Mouse (Mus musculus) splenic B cell, adult 2 months (primary cell): Measurements from ENCODE around the gene Cpt1b.
"Not testable (repeated sequence)": the region's sequence is repeated elsewhere in the genome, so short reads cannot be mapped to it uniquely, and the experiment has no call there.

ENCODE experiments used
- DNase-seq: peaks from one replicate; pipeline ENCODE4 v3.0.0-alpha.2; 2011; ENCODE audit warnings: low read depth, low spot score
- H3K27me3 ChIP-seq: 2 replicates; pipeline ENCODE4 v1.6.1; 2012; ENCODE audit warnings: mild to moderate bottlenecking, low read length, moderate library complexity, mixed read lengths; ENCODE audit not compliant: control insufficient read depth, poor library complexity, insufficient read depth, severe bottlenecking
- H3K36me3 ChIP-seq: 2 replicates; pipeline ENCODE4 v1.6.1; 2012; ENCODE audit warnings: mild to moderate bottlenecking, low read length, moderate library complexity, mixed read lengths; ENCODE audit not compliant: control insufficient read depth, poor library complexity, insufficient read depth, severe bottlenecking

Cpt1b gene

DNA sequence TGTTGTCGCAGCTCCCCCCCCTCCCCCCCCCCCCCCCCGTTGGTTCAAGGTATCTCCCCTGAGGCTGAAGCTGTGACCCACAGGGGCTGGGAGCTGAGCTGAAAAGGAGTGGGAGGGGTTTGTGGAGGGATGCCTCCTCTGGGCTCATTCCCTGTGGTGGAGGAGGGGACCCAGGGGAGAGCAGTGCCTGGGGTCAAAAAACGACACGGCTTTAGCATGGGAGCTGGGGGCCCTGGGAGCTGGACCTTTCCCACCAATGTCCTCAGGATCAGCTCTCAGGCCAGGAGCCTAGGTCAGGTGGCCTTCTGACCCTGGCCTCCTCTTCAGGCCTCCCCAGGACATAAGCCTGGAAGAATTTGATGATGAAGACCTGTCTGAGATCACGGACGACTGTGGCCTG, 29.2 kb upstream of the Cpt1b start:
- Histone ChIP-seq H3K27me3 (no peaks in the 10 kb centered on the region), H3K36me3 (no peaks in the 10 kb centered on the region)
- no peak for DNase-seq

DNA sequence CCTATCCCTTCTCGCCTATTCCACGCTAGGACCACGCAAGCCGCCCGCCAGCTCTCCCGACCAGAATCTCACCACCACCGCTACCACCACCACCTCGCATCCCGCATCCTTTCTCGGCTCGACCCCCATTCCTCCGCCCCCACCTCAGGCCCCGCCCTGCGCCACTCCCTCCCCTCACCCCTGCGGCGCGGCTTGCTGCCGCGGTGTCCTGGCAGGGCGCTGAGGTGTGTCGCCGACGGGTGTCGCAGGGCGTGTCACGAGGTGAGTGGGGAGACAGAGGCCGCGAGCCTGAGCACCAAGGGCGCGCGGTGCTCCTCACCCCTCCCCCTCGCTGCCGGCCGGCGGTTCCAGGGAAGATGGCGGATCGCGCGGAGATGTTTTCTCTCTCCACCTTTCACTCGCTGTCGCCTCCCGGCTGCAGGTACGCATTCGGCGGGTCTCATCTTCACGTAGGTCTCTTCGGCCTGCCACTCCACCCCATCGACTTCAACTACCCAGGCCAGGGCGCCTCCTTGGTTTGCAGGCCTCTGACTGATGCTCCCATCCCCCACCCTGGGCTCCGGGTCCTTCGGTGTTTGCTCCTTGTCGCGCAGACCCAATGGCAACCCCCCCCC, 28.3 kb upstream of the Cpt1b start, which contains the start of gene Mapk8ip2:
Mapk8ip2 (plus strand) TSS at position 49 of the 614 bp plus-strand sequence.
- no peaks in the 10 kb centered on the region for H3K27me3 ChIP-seq
- peak; percentile 37 for DNase-seq

DNA sequence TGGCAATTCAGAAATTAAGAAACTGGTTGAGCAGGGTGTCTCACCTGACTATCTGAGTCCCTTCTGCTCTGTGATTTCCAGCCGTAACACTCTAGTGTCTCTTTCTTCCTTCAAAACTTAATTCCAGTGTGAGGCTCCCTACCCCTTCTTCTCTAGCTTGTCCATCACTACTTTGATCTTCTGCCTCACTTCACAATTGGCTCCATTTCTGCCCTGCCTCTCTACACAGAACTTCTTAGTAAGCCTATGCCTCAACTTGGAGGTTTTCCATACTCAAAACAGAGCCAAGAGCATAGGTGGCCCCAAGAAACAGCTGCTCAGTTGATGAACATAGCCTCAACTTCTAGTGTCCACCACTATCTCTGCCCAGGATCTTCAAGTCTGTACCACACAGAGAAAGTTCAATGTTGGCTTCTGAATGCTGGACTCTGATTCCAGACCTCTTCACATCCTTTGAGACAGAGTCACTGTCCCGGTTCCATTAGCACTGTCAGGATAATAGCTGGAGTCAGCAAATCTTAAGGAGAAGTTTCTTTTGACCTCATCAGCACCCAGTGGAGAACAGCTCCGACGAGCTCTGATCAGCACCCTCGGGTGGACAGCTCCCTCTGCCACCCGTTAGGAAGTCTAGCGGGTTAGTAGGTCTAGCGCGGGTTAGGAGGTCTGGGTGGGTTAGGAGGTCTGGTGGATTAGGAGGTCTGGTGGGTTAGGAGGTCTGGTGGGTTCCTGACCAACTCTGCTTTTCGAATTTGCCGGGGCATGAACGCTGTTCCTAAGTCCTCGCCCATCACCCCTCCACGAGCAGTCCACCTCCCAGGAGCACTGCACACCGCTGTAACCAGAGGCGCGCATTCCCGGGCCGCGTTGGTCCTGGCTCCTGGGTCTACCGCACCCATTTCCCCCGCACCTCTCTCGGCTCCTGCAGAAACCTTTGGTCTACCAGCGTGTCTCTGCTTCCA, 27.5 kb upstream of the Cpt1b start:
- H3K36me3 ChIP-seq, result no peaks in the 10 kb centered on the region
- peak; percentile 67 for DNase-seq
- no peaks in the 10 kb centered on the region for H3K27me3 ChIP-seq

More for the DNA sequence above, 28.3 kb upstream of the Cpt1b start, which contains the start of gene Mapk8ip2:
- no peaks in the 10 kb centered on the region for H3K36me3 ChIP-seq

DNA sequence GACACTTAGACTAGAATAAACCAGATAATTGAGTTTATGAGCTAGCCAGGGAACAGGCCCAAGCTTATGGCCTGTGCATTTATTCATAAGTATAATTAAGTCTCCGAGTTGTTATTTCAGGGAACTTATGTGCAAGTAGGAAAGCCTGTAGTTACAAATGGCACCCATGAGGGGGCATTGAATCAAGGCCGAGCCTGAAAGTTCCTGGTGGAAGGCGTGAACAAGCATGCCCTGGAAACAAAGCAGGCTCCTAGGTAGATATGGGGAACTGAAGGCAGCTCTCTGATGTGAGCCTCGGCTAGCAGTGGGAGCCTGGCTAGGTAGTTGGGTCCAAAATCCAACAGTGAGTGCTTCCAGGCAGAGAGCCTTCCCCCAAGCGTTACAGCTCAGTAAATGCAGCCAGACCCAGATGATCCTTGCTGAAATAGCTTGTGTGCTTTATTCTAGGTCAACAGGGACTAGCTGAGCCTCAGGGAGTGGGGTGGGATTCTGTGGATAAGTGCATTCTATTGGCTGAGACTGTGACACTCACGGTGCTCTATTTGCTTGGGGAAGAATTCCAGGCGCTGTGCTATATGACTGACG, 16.9 kb upstream of the Cpt1b start:
- DNase-seq, result no peak
- H3K36me3 ChIP-seq, result no peaks in the 10 kb centered on the region
- H3K27me3 ChIP-seq, result no peaks in the 10 kb centered on the region

DNA sequence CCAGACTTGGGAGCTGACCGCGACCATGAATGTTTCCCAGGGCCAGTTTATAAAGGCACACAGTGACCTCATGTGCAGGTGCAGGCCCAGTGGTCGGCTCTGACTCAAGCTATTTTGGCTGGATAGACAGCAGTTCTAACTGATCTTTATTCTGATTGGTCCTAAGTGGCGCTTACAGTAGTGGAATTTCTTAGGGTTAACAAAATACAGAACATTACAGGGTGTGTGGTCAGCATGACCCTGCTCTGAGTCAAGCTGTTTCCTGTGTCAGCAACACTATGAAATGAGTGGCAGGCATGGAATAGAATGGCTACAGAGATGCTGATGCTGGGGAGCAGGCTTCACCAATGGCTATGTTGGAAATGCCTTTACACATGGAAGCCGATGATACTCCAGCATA, 10.2 kb upstream of the Cpt1b start:
- Histone ChIP-seq H3K36me3 (no peaks in the 10 kb centered on the region), H3K27me3 (no peaks in the 10 kb centered on the region)
- no peak for DNase-seq

DNA sequence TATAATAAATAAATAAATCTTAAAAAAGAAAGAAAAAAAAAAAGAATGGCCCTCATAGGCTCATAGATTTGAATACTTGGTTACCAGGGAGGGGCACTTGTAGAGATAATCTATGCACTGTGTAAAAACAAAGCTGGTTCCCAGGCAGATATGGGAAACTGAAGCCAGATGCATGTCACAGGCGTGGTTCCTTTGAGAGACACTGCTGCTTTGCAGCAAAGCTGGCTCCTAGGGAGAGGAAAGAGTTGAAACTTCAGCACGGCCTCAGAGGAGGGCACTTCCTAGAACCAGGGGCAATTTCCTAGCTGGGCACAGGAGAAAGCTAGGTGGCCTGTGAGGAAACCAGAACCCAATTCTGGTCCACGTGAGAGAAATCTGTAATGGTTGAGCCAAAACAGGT, 8.5 kb upstream of the Cpt1b start:
- Histone ChIP-seq H3K36me3 (no peaks in the 10 kb centered on the region), H3K27me3 (no peaks in the 10 kb centered on the region)
- no peak for DNase-seq

DNA sequence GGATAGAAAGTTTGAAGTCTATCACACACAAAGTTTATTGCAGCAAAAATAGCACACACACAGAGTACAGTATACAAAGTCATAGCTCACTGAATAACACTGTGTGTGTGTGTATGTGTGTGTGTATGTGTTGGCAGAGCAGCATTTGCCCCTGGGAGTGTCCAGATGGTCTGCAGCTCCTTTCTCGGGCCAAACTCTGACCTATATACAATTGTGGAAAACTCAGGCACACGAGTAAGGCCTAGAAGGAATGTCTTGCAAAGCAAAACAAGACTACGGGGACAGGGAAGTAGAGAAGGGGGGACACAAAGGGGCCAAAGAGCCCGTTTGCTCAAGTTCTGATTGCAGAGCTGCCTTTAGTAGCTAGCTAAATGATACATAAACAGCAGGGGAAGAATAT, 7.3 kb upstream of the Cpt1b start:
- no peak for DNase-seq
- Histone ChIP-seq H3K36me3 (no peaks in the 10 kb centered on the region; the same call in none of the 2 replicates), H3K27me3 (no peaks in the 10 kb centered on the region)

DNA sequence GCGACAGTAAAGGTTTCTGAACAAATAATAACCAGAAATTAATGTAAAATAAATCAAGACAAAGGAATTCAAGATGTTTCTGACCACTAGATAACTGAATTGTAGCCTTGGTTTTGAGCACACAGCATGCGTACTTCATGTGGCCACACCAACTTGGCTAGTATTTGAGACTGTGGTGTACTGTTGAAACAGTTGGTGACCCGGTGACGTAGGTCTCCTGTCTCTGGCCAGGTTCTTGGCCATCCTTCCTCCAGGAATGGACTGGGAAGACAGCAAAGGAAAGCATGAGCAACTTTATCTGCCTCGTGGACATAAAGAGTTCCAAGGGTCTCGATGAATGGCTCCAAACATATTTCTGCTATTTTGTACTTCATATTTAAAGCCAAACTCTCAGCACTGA, 6.1 kb upstream of the Cpt1b start:
- DNase-seq, result no peak

DNA sequence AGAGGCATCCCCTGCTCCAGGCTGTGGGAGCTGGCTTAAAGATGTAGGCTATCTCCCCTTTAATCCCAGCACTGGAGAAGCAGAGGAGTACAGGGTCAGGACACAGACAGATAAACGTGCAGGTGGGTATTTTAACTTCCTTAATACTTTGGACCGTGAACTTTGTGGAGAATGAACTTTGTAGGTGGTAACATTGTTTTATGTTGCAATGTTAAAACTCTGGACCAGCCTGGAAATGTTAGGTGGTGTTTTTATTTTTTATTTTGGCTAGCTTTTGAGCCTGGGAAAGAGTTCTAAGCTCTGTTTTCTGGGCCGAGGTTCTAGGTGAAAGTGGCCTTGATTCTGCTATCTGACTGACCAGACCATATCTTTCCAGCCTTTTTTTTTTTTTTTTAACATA, 5.6 kb upstream of the Cpt1b start:
- no peaks in the 10 kb centered on the region for H3K27me3 ChIP-seq
- DNase-seq, result no peak
- H3K36me3 ChIP-seq, result peaks cover 2% of the 10 kb centered on the region

More for the DNA sequence above, 6.1 kb upstream of the Cpt1b start:
- no peaks in the 10 kb centered on the region for H3K27me3 ChIP-seq
- peaks cover 1% of the 10 kb centered on the region for H3K36me3 ChIP-seq

DNA sequence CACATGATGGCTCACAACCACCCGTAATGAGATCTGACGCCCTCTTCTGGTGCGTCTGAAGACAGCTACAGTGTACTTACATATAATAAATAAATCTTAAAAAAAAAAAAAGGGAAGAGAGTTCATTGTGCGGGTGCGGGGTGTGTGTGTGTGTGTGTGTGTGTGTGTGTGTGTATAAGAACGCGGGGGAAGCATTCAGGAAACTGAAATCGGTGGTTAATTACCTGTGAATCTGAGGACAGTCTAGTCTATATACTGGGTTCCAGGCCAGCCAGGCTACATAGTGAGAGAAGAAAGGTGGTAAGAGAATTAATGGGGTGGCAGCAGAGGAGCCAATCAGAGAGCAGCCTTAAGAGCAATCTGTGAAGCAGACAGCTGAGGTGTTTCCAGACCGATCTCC, 5.1 kb upstream of the Cpt1b start:
- DNase-seq, result peak; percentile 54
- not testable (repeated sequence) for H3K27me3 ChIP-seq, H3K36me3 ChIP-seq

DNA sequence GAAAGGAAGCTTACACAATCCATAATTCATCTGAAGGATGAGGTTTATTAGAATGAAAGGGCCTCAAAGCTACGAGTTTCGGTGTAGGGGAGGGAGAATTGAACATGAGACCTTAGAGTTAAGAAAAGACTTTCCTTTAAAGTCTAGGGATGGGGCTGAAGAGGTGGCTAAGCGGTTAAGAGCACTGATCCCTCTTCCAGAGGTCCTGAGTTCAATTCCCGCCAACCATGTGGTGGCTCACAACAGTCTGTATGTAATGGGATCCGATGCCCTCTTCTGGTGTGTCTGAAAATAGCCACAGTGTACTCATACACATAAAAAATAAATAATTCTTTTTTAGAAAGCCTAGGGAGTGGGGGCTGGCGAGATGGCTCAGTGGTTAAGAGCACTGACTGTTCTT, 4.7 kb upstream of the Cpt1b start:
- Histone ChIP-seq H3K27me3 (no peaks in the 10 kb centered on the region), H3K36me3 (peaks cover 5% of the 10 kb centered on the region)
- DNase-seq, result peak; percentile 40

DNA sequence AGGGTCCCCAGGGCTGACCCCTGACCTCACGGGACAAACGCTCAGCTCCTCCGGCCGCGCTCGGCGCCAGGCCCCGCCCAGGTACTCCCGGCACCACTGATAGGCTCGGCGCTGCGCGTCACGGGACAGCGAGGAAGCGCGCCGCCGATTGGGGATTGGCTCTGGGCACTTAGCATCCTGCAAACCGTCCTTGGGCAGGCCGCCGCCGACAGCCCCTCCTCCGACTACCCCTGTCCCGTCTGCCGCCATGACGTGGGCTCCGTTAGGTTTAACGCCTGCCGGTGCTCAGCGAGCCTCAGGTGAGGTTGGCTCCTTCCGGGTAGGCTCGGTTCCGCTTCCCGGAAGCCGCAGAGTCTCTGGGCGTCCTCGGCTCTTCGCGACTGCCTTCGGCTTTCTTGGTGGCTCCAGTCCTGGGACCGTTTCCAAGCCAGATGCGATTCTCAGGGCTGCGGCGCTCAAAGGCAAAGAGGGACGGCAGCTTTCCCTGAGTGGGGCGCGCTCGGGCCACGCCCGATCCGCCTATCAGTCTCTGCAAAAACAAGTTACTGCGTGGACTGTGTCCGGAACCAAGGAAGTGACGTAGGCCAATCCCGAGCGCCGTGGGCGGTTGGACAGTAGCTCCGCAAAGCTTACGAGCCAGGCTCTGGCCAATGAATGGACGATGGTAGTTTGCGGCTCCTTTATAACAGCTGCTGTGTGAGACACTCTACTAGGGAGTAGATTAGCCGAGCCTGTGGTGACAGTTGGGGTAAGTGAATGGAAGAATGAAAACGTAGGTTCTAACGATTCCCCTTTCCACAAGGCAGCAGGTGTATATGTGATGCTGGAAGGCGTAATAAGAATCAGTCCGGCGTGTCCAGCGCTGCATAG, 3.9 kb upstream of the Cpt1b start, which contains the start of the genes C730034F03Rik, Gm44502 and Chkb:
C730034F03Rik (plus strand) TSS at position 238 of the 870 bp plus-strand sequence.
Gm44502 (minus strand) TSS at position 345 of the 870 bp plus-strand sequence.
Chkb (minus strand) TSS at position 557 of the 870 bp plus-strand sequence.
- Histone ChIP-seq H3K27me3 (no peaks in the 10 kb centered on the region), H3K36me3 (peaks cover 5% of the 10 kb centered on the region)
- DNase-seq, result peak; percentile 95

DNA sequence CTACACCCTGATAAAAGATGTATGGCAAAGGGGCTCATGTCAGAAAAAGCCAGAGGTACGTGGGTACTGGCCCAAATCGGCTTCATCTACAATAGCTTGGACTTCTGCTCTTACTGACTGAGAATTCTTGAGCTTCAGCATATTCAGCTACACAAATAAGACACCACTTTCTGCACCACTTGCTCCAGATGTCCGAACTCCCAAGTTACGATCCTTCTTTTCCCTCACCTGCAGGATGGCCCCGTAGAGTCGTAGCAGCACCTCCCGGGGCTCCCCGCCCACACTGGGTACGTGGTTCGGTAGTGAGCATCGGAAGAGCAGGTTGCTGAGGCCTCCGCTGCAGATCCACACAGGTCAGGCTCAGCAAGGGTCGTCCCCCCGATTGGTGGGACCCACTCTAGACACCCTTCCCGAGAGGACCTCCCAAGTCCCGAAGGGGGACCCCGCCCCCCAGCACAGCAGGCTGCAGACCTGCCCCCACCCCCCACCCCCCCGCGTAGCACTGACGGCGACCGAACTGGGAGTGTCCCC, 3.2 kb upstream of the Cpt1b start:
- no peak for DNase-seq
- H3K27me3 ChIP-seq, result no peaks in the 10 kb centered on the region
- H3K36me3 ChIP-seq, result peaks cover 5% of the 10 kb centered on the region
